Mouse (Mus musculus): ENCODE results near the gene Keap1. TPM values are rescaled to one million over a fixed set of nuclear protein-coding genes. Genes with fewer than 3 reads are reported as not detected.
A peak's percentile ranks its signal among the peaks of the same experiment; 100 is the strongest.
"Not testable (repeated sequence)": the region's sequence is repeated elsewhere in the genome, so short reads cannot be mapped to it uniquely, and the experiment has no call there.

Gene Keap1
- polyA plus RNA-seq, 1 experiment: 19.6 TPM

DNA sequence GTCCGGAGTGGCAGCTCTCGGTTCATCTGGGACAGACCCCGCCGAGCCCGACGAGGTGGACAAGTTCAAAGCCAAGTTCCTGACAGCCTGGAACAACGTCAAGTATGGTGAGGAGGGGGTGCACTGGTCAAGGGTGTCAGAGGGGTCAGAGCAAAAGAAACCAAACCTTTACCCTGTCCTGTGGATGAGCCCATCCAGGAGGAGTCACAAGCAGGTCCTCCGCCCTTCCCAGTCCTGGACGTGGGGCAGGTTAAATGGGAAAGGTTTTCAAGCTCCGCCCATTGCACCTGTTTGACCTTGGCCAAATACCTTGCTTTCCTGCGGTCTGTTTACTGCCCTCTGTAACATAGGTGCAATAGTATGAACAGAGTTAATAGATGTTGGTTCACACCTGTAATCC is 26.4 kb upstream of the Keap1 start:
- H3K9ac ChIP-seq (ENCODE audit: low read depth, poor library complexity, severe bottlenecking): peak overlapping the region; percentile 76
- H3K4me1 ChIP-seq (ENCODE audit: control insufficient read depth, insufficient read depth, low read length): no peaks in the 10 kb centered on the region
- H3K9me3 ChIP-seq (replicated peaks; ENCODE audit: control insufficient read depth, insufficient read depth, low read length, poor library complexity, severe bottlenecking): no peaks in the 10 kb centered on the region
- peaks cover 19% of the 10 kb centered on the region for H3K36me3 ChIP-seq (ENCODE audit: control insufficient read depth, insufficient read depth, low read length, poor library complexity, severe bottlenecking)
- no peak overlapping the region for H3K27ac ChIP-seq (ENCODE audit: insufficient read depth, low read length)
- H3K4me3 ChIP-seq (ENCODE audit: low read depth, low read length): peak overlapping the region; percentile 84
- H3K27me3 ChIP-seq (ENCODE audit: control insufficient read depth, insufficient read depth, low read length, poor library complexity, severe bottlenecking): no peaks in the 10 kb centered on the region
- TF ChIP-seq EP300 (IDR thresholded peaks at IDR 0.05; ENCODE audit: insufficient read depth, low read depth, low read length) (no peak), CTCF (IDR thresholded peaks at IDR 0.05; ENCODE audit: low read depth, low read length) (no peak), POLR2A (IDR thresholded peaks at IDR 0.05; ENCODE audit: insufficient read depth, low read length) (no peak)

- peak; percentile 66 for TF ChIP-seq POLR2A (IDR thresholded peaks at IDR 0.05; ENCODE audit: insufficient read depth, low read length)
- peak; percentile 37; the same call in 1 of the 2 replicates for TF ChIP-seq EP300 (IDR thresholded peaks at IDR 0.05; ENCODE audit: insufficient read depth, low read depth, low read length)
- TF ChIP-seq CTCF (IDR thresholded peaks at IDR 0.05; ENCODE audit: low read depth, low read length): no peak
- Histone ChIP-seq H3K9ac (ENCODE audit: low read depth, poor library complexity, severe bottlenecking) (peak within 1 kb of the TSS; percentile 76), H3K9me3 (replicated peaks; ENCODE audit: control insufficient read depth, insufficient read depth, low read length, poor library complexity, severe bottlenecking) (no peaks in the 10 kb centered on the region), H3K4me1 (ENCODE audit: control insufficient read depth, insufficient read depth, low read length) (no peaks in the 10 kb centered on the region), H3K27ac (ENCODE audit: insufficient read depth, low read length) (peak within 1 kb of the TSS; percentile 54), H3K4me3 (ENCODE audit: low read depth, low read length) (peak within 1 kb of the TSS; percentile 84), H3K36me3 (ENCODE audit: control insufficient read depth, insufficient read depth, low read length, poor library complexity, severe bottlenecking) (peaks cover 18% of the 10 kb centered on the region), H3K27me3 (ENCODE audit: control insufficient read depth, insufficient read depth, low read length, poor library complexity, severe bottlenecking) (no peaks in the 10 kb centered on the region)
These were observed 25.9 kb upstream of the Keap1 start, which contains the start of gene Atg4d for GRCm38 (mm10) chr9:21265000-21265561. Gene Atg4d, plus strand, starts transcription at chr9:21265293.

- Histone ChIP-seq H3K27ac (ENCODE audit: insufficient read depth, low read length) (peak overlapping the region; percentile 54), H3K9me3 (replicated peaks; ENCODE audit: control insufficient read depth, insufficient read depth, low read length, poor library complexity, severe bottlenecking) (no peaks in the 10 kb centered on the region), H3K4me3 (ENCODE audit: low read depth, low read length) (peak overlapping the region; percentile 70), H3K36me3 (ENCODE audit: control insufficient read depth, insufficient read depth, low read length, poor library complexity, severe bottlenecking) (peaks cover 14% of the 10 kb centered on the region), H3K27me3 (ENCODE audit: control insufficient read depth, insufficient read depth, low read length, poor library complexity, severe bottlenecking) (no peaks in the 10 kb centered on the region), H3K9ac (ENCODE audit: low read depth, poor library complexity, severe bottlenecking) (peak overlapping the region; percentile 2; the same call in 1 of the 2 replicates), H3K4me1 (ENCODE audit: control insufficient read depth, insufficient read depth, low read length) (no peaks in the 10 kb centered on the region)
- TF ChIP-seq CTCF (IDR thresholded peaks at IDR 0.05; ENCODE audit: low read depth, low read length) (no peak), EP300 (IDR thresholded peaks at IDR 0.05; ENCODE audit: insufficient read depth, low read depth, low read length) (no peak), POLR2A (IDR thresholded peaks at IDR 0.05; ENCODE audit: insufficient read depth, low read length) (no peak)
These were observed 25.3 kb upstream of the Keap1 start for GRCm38 (mm10) chr9:21264272-21264999.

DNA sequence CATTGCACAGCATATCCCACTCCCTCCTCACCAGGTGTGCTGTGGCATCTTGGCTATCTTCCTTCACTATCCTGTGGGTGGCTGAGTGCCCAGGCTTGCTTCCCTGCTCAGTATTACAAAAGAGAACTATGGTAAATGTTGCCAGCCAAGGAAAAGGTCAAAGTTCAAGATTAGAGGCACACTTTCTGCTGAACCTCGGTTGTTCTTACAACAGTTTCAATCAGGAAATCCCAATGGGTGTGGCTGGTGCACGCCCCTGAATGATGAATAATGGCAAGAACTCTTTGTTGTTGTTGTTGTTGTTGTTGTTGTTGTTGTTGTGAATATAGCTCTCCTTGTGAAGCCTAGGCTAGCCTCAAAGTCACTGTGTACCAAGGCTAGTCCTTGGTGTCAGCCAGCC is 22.7 kb upstream of the Keap1 start:
- H3K36me3 ChIP-seq (ENCODE audit: control insufficient read depth, insufficient read depth, low read length, poor library complexity, severe bottlenecking): peaks cover 3% of the 10 kb centered on the region; the same call in 1 of the 2 replicates
- H3K27ac ChIP-seq (ENCODE audit: insufficient read depth, low read length): peak overlapping the region; percentile 29
- no peaks in the 10 kb centered on the region for H3K4me1 ChIP-seq (ENCODE audit: control insufficient read depth, insufficient read depth, low read length)
- no peak overlapping the region for H3K4me3 ChIP-seq (ENCODE audit: low read depth, low read length)
- H3K27me3 ChIP-seq (ENCODE audit: control insufficient read depth, insufficient read depth, low read length, poor library complexity, severe bottlenecking): no peaks in the 10 kb centered on the region
- TF ChIP-seq EP300 (IDR thresholded peaks at IDR 0.05; ENCODE audit: insufficient read depth, low read depth, low read length): no peak
- no peak for TF ChIP-seq POLR2A (IDR thresholded peaks at IDR 0.05; ENCODE audit: insufficient read depth, low read length)
- TF ChIP-seq CTCF (IDR thresholded peaks at IDR 0.05; ENCODE audit: low read depth, low read length): no peak
- no peak overlapping the region for H3K9ac ChIP-seq (ENCODE audit: low read depth, poor library complexity, severe bottlenecking)
- H3K9me3 ChIP-seq (replicated peaks; ENCODE audit: control insufficient read depth, insufficient read depth, low read length, poor library complexity, severe bottlenecking): no peaks in the 10 kb centered on the region

- H3K9me3 ChIP-seq (replicated peaks; ENCODE audit: control insufficient read depth, insufficient read depth, low read length, poor library complexity, severe bottlenecking): no peaks in the 10 kb centered on the region
- no peaks in the 10 kb centered on the region for H3K36me3 ChIP-seq (ENCODE audit: control insufficient read depth, insufficient read depth, low read length, poor library complexity, severe bottlenecking)
- no peaks in the 10 kb centered on the region for H3K27me3 ChIP-seq (ENCODE audit: control insufficient read depth, insufficient read depth, low read length, poor library complexity, severe bottlenecking)
- no peak overlapping the region for H3K9ac ChIP-seq (ENCODE audit: low read depth, poor library complexity, severe bottlenecking)
- TF ChIP-seq CTCF (IDR thresholded peaks at IDR 0.05; ENCODE audit: low read depth, low read length) (no peak), POLR2A (IDR thresholded peaks at IDR 0.05; ENCODE audit: insufficient read depth, low read length) (no peak), EP300 (IDR thresholded peaks at IDR 0.05; ENCODE audit: insufficient read depth, low read depth, low read length) (no peak)
- H3K4me3 ChIP-seq (ENCODE audit: low read depth, low read length): no peak overlapping the region
- no peaks in the 10 kb centered on the region for H3K4me1 ChIP-seq (ENCODE audit: control insufficient read depth, insufficient read depth, low read length)
- no peak overlapping the region for H3K27ac ChIP-seq (ENCODE audit: insufficient read depth, low read length)
These were observed 21.4 kb upstream of the Keap1 start for GRCm38 (mm10) chr9:21260491-21261040.

DNA sequence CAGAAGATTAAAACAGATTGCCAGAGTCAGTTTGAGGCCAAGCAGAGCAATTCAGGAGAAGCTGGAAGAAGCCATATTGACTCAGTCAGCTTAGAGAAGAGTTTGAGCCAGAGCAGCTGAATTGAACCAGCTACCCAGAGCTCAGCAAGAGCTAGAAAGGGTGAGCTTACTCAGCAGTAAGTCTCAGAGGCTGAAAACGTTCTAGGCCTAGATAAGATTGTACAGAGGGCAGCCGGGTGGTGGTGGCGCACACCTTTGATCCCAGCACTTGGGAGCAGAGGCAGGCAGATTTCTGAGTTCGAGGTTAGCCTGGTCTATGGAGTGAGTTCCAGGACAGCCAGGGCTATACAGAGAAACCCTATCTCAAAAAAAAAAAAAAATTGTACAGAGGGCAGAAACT is 17.2 kb upstream of the Keap1 start:
- not testable (repeated sequence) for H3K36me3 ChIP-seq (ENCODE audit: control insufficient read depth, insufficient read depth, low read length, poor library complexity, severe bottlenecking); H3K9me3 ChIP-seq (replicated peaks; ENCODE audit: control insufficient read depth, insufficient read depth, low read length, poor library complexity, severe bottlenecking); H3K9ac ChIP-seq (ENCODE audit: low read depth, poor library complexity, severe bottlenecking); H3K27me3 ChIP-seq (ENCODE audit: control insufficient read depth, insufficient read depth, low read length, poor library complexity, severe bottlenecking); H3K27ac ChIP-seq (ENCODE audit: insufficient read depth, low read length); H3K4me3 ChIP-seq (ENCODE audit: low read depth, low read length); H3K4me1 ChIP-seq (ENCODE audit: control insufficient read depth, insufficient read depth, low read length)

All from ES-Bruce4 (cell line).